Mouse (Mus musculus) retina, postnatal 7 days (tissue): Measurements from ENCODE around the gene Slc8b1.
"Not testable (repeated sequence)": the region's sequence is repeated elsewhere in the genome, so short reads cannot be mapped to it uniquely, and the experiment has no call there.

Experiments
- DNase-seq: peaks from one replicate; pipeline ENCODE4 v3.0.0-alpha.2; 2012; ENCODE audit warnings: low read depth, low spot score

Slc8b1 gene

DNA sequence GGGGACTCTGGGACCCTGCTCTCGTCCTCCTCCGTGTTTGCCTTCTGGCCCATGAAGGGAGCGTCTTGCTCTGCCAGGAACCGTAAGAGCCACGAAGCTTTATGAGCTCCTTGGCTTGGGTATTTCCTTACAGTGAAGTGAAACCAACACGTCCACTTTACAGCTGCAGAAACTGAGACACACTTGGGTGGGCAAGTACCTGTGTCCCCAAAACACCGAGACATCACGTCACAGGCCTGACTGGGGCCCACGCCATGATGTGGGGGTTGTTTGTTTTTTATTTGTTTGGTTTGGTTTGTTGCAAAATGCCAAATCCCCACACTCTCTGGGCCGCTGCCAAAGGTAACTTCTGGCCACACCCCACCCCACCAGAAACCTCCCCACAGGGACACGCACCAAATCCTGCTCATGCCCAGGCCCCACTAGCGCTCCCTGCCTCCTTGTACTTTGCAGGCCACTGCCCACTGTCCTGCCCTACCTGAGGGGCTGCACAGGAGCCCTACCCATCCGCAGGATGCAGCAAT is 15.2 kb upstream of the Slc8b1 start:
- no peak for DNase-seq

- no peak for DNase-seq
These were observed 13.9 kb upstream of the Slc8b1 start for GRCm38 (mm10) chr5:120497071-120497470.

GRCm38 (mm10) chr5:120499202-120499601 is 11.8 kb upstream of the Slc8b1 start:
- no peak for DNase-seq

GRCm38 (mm10) chr5:120500609-120501008 is 10.4 kb upstream of the Slc8b1 start:
- DNase-seq, result not testable (repeated sequence)

- DNase-seq, result no peak
These were observed 8.8 kb upstream of the Slc8b1 start for GRCm38 (mm10) chr5:120502147-120502621.

DNA sequence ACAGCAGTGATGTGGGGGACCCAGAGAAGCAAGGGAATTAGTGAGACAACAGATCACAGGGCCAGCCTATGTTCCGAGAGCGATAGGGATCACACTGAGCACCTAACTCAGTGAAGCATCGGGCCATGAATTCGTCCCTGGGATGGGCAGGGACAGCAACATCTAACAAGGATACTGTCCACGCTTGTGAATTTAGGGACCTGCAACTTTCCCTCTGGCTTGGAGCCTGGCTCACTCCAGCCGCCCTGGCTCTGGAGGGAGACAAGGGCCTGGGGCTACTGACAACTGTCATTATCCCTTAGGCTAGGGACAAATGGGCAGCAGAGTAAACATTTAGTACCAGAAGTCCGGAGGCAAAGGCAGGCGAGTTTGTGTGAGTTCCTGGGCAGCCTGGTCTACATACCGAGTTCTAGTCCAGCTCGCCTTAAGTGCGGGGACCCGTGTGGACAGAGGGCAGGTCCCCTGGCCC is 8.3 kb upstream of the Slc8b1 start:
- no peak for DNase-seq

DNA sequence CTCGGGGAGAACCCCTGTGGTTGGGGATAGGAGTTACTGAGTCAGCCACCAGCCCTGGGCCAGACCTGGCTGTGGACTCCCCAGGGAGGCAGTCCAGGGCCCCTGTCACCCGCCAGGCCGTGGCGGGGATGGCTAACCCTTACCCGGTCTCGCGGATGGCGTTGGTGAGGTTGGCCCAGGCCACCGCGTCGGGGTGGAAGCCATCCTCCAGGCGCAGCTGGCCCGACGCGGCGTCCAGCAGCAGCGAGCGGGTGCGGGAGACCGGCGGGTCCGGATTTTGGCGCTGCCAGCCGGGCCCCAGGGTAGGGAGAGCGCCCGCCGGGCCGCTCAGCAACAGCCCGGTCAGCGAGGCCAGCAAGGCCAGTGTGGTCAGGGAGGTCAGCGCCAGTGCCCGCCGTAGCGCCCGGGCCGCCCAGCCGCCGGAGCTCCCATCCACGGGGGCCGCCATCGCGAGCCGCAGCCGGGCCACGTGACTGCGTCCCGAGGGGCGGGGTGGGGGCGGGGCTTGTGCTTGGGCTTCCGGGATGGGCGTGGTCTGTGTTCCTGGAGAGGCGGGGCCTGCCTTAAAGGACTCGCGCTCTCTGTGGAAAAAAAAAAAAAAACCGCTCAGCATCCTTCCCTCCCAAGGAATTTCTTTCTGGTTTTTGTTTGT is 7.7 kb upstream of the Slc8b1 start, which contains the start of gene Plbd2:
Plbd2 (minus strand) TSS at position 482 of the 652 bp plus-strand sequence.
- peak; percentile 89 for DNase-seq

DNA sequence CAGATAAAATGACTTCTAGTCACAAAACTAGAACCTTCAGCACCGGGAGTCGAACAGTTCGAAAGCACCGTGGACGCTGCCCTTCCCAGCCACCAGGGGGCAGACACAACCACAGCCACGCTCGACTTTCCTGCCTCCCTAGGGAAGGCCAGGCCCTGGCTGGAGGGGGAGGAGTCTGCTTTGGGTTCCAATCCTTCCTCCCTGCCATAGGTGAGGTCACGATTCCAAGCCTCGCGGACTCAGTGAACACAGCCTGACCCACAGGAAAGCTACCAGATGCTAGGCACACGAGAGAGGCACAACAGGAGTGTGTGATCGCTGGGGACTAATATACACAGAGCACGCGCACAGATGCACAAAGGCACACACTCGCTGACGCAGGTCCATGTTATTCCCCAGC is 5.6 kb upstream of the Slc8b1 start:
- DNase-seq, result peak; percentile 34

GRCm38 (mm10) chr5:120505781-120506180 is 5.2 kb upstream of the Slc8b1 start:
- DNase-seq, result no peak

GRCm38 (mm10) chr5:120506490-120506889 is 4.5 kb upstream of the Slc8b1 start:
- no peak for DNase-seq

DNA sequence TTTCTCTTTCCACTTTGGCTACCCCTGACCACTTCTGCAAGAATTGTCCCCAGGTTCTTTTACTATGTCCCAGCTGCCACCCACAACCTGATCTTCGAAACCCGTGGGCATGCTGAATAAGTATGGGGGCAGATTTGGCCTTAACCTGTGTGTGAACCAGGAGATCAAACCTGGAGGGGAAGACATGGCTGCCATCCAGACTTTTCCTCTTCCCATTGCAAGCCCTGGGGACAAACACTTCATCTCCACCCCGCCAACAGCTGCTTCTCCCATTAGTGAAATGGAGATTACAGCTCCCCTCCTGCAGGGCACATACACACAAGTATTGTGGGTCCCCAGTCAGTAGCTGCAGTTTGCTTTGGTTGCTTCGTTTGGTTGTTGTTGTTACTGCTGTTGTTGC is 3.7 kb upstream of the Slc8b1 start:
- no peak for DNase-seq

GRCm38 (mm10) chr5:120511643-120512220 is 764 bp downstream of the Slc8b1 start:
- DNase-seq, result no peak

DNA sequence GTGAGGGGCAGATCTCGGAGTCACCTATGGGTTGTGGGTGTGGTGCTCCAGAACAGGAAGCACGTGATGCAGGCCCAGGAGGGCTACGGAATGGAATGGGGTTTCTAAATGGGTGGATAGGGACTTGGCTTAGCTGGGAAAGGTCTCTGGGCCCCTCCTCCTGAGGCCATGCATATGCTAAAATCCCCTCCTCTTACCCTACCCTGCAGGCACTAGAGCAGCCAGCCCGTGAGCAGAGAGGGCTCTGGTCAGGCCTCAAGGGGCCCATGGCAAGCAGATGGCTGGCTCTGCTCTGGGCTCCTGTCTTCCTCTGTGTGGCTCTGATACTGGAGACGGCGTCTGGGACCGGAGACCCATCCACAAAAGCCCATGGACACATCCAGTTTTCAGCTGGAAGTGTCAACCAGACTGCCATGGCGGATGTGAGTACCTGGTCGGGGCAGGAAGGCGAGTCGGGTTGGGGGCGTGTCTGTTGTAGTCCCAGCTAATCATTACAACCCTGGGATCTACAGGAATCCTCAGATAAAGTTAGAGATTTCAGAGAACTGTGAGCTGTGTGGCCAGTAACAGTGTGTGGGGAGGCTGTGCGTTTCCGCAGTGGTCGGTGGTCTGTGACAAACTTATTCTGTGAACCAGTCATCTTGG is 2.1 kb downstream of the Slc8b1 start:
- DNase-seq, result no peak

DNA sequence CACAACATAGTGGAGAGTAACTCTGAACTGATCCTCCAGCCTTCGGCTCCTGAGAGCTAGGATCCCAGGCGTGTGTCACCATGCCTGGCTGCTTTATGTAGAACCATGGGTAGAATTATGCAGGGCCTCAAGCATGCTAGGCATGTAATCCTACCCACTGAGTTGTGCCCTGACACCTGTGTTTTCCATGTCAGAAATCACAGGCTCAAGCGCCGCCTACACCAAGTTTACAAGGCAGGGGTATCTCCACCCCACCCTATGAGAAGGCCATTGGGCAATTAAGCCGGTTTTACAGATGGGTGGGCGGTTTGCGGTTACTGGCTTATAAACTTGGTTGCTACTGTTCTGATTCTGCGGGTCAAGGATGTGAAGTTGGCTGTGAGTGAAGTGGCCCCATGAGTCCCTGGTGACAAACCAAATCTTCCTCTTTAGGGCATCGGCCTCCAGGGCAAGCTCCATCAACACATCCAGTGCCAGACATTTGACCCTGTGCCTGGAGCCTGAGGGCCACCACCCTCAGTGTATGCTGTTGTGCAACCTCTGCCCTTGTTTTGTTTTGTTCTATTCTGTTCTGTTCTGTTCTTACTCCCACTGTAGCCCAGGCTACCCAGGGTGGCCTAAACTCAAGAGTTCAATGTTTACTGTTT is 3.2 kb downstream of the Slc8b1 start:
- no peak for DNase-seq

DNA sequence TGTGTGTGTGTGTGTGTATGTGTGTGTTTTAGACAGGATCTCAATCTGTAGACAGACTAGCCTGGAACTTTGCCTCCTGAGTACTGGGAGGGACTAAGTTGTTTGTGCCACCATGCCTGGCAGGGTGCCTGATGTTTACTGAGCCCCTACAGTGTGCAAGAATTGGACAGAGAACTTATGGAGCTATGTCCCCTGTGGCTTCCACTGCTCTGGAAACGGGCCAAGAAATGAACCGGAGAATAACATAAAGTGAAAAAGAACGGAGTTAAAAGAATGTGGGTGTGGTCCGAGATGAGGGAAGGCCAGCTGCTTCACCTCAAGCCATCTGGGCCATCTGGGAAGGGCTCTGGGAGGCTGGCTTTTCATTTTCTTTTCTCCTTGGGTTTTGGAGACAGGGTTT is 3.8 kb downstream of the Slc8b1 start:
- no peak for DNase-seq

DNA sequence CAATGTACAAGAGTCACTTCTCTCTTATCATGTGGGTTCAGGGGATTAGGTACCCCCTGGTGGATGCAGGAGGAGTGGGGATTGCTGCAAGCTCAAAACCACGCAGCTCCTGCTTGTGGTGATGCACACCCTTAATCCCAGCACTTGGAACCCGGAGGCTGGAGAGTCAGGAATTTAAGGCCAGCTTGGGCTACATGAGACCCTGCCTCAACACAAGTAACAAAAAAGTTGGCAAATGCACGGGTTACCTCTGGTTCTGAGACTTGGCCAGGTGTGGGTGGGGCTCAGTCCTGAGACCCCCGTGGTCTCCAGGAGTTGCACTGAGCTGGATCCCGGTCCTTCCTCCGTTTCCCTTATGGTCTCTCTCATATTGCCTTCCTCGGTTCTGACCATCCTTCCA is 4.5 kb downstream of the Slc8b1 start:
- DNase-seq, result no peak

DNA sequence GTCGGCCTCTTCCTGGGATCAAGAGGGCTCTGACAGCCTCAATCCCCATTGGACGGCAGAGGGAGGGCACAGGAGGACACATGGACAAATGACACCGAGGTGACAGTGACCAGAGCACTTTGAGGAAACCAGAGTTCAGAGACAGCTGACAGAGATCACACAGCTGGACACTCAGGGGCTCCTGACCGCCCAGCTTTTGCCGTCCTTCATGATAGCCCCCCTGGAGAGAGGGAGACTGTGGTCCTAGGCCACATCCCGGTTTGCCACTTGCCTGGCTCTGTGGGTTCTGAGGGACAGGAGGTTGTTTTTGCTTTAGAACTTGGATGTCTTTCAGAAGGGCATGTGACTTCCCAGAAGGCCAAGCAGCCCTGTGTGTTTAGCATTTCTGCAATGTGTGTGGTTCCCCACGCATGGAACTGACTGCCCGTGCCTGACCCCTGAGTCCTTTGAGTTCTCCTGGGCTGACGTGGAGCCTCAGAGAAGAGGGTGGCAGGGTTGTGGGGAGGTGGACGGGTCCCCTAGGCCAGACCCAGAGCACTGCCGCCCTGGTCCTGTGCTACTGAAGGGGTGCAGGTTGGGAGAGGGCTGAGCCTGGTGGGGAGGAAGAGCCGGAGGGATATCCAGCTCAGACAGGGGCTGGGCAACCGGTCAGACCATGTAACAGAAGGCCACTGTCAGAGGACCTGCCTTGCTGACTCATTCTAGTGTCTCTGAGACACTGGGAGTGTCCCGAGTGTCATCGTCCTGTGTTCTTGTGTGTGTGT is 5.4 kb downstream of the Slc8b1 start:
- DNase-seq, result no peak

DNA sequence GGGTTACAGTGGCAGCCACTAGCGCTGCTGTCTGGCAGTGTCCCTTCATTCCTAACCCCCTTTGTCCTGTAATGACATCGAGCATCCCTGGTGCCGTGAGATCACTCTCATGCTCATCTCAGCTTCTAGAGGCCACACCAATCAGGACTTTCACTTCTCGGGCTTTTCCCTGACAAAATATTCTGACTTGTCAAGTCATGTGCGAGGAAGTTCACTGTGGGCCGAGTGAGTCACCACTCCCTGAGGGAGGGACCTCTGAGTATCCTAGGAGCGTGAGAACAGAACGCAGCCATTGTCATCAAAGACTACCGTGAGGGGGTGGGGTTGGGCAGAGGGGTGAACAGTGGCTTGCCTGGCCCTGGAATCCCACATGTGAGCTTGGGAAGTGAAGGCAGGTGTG is 6.6 kb downstream of the Slc8b1 start:
- DNase-seq, result no peak

DNA sequence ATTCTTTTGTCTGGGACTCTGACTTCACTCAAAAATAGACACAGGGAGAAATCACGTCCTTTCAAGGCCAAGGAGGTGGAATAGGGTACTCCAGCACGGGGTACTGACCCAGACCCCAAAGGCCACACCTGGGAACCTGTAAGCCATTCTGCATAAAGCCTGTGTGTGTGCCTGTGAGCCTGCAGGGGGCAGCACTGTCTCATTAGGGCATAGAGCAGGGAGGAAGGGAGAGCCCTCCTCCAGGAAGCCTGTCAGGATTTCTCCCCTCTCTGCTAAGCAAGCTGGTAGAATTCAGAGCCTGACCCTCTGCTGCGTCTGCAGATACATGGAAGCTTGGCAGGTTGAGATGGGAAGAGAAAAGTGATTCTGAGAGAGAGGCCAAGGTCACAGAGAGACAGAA is 11.7 kb downstream of the Slc8b1 start:
- DNase-seq, result no peak

- DNase-seq, result no peak
These were observed 13.8 kb downstream of the Slc8b1 start for GRCm38 (mm10) chr5:120524736-120525135.

GRCm38 (mm10) chr5:120525737-120526136 is 14.8 kb downstream of the Slc8b1 start:
- DNase-seq, result no peak
